15 mouse cellular contexts compared by ENCODE assay signal in genomic region chr9:102572888-102573287, GRCm38 (mm10).
"Had no signal": no experiment of that assay in that cellular context is flagged by ENCODE, and none has a peak within 500 bp of the region (broad histone marks: within the 10 kb centered on the region; RNA-seq: fewer than 3 reads in every experiment).

No protein-coding gene starts in this region.

- H3K27ac ChIP-seq: kidney, embryonic 15.5 days; left cerebral cortex, adult 2 months; limb, embryonic 15.5 days; liver, embryonic 12.5 days; midbrain, embryonic 10.5 days; neural tube, embryonic 13.5 days; stomach, postnatal 0 days had no signal

- H3K4me2 ChIP-seq: kidney, embryonic 15.5 days; limb, embryonic 15.5 days; liver, embryonic 12.5 days; lung, embryonic 14.5 days; neural tube, embryonic 13.5 days had no signal

- H3K4me3 ChIP-seq: kidney, embryonic 15.5 days; left cerebral cortex, adult 2 months; limb, embryonic 15.5 days; liver, embryonic 12.5 days; midbrain, embryonic 10.5 days; neural tube, embryonic 13.5 days had no signal

- H3K36me3 ChIP-seq: kidney, embryonic 15.5 days; limb, embryonic 15.5 days; liver, embryonic 12.5 days; midbrain, embryonic 10.5 days; neural tube, embryonic 13.5 days had no signal

- DNase-seq: kidney, adult 2 months; kidney, postnatal 14 days; lung, embryonic 14.5 days; lung, postnatal 4 days; midbrain, embryonic 14.5 days; right cerebral cortex, postnatal 14 days; thymus, adult 18-20 months; thymus, postnatal 14 days had no signal

- ATAC-seq: liver, embryonic 12.5 days had no signal

- H3K27me3 ChIP-seq: kidney, embryonic 15.5 days; limb, embryonic 15.5 days; liver, embryonic 12.5 days; neural tube, embryonic 13.5 days had no signal

- H3K9me3 ChIP-seq: kidney, embryonic 15.5 days; limb, embryonic 15.5 days; liver, embryonic 12.5 days; midbrain, embryonic 10.5 days; neural tube, embryonic 13.5 days had no signal

- H3K9ac ChIP-seq: kidney, embryonic 15.5 days; limb, embryonic 15.5 days; liver, embryonic 12.5 days; lung, embryonic 14.5 days; neural tube, embryonic 13.5 days had no signal

- H3K4me1 ChIP-seq: liver, embryonic 12.5 days had no signal
